Mouse (Mus musculus) forelimb bud, embryonic 11.5 days (tissue): ENCODE measurements around the gene Dnah17.

Experiments used
- DNase-seq: peaks from one replicate; pipeline ENCODE4 v3.0.0-alpha.2; 2012; ENCODE audit warnings: low read depth, low spot score

The Dnah17 gene

GRCm38 (mm10) chr11:118130534-118130933 lies at the start of gene Dnah17:
Gene Dnah17, minus strand, starts transcription at chr11:118130634.
- no peak for DNase-seq

- DNase-seq: no peak
Measured at GRCm38 (mm10) chr11:118180199-118180598, 49.8 kb upstream of the Dnah17 start.

DNA sequence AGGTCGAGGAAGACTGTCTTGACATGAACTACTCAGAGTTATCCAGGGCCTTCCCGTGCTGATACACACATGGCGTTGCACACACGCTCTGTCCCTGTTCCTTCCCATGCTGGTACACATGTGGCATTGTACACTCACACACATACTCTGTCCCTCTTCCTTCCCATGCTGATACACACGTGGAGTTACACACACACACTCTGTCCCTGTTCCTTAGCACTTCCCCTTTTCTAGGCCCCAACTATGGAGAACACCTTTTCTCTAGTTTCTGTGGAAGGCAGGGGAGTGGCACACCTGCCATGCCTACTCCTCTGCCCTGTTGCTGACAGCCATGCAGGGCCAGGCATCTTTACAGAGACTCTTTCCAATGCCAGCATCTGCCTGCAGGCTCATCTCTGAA lies 47.8 kb upstream of the Dnah17 start:
- no peak for DNase-seq

GRCm38 (mm10) chr11:118174752-118175151 lies 44.3 kb upstream of the Dnah17 start:
- DNase-seq: no peak

DNA sequence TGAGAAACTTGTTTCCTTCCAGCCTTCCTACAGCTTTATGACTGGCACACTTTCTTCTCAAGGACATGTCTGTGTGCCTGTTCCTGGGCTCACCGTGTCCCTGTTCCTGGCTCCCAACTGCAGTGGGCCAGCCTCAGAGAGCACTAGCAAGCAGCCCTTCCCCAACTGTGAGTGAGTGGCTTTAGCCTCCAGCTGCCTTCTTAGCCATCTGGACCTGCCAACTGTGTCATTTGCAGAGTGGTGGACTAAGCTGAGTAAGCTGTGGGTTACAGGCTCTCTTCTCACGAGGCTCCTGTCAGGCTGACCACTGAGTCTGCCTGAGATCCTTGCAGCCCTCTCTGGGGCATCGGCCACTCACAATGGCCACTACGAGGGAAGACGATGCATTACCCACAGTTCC lies 42.3 kb upstream of the Dnah17 start:
- no peak for DNase-seq

GRCm38 (mm10) chr11:118170333-118170732 lies 39.9 kb upstream of the Dnah17 start:
- DNase-seq: no peak

GRCm38 (mm10) chr11:118168714-118169113 lies 38.3 kb upstream of the Dnah17 start:
- DNase-seq: no peak

GRCm38 (mm10) chr11:118166626-118167025 lies 36.2 kb upstream of the Dnah17 start:
- no peak for DNase-seq

DNA sequence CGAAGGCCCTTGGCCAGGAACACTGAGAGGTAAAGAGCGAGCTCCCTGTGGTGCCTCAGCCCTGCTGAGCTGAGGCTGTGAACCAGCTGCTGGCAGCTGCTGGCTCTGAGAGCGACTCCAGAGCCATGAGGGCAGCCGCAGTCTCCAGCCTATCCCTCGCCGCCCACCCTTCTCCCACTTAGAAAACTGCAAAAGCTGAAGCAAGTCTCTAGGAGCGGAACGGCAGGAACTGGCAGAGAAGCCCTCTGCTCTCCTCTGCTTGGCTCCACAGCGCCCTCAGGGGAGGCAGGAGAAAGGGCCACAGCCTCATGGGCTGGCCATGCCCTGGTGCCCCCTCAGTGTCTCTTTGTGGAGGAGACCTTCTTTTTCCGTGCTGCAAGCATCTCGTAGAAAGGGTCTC lies 35.2 kb upstream of the Dnah17 start:
- DNase-seq: no peak

DNA sequence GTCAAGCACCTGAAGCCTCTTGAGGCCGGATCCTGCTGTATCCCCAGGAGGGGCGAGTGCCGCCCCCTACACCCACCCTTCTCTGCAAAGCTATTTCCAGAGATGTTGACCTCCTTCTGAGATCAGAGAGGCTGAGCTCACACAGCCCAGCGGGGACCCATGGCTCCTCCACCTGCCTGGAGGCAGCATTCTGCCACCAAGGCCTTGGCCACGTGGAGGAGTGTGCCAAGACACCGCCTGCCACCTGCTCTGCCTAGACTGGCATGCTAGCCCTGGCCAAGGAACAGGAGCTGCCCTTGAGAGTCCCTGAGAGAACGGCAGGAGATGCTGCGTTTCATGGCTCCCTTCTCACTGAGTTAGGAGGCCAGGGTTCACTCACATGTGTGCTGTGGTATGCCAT lies 34.1 kb upstream of the Dnah17 start:
- no peak for DNase-seq

DNA sequence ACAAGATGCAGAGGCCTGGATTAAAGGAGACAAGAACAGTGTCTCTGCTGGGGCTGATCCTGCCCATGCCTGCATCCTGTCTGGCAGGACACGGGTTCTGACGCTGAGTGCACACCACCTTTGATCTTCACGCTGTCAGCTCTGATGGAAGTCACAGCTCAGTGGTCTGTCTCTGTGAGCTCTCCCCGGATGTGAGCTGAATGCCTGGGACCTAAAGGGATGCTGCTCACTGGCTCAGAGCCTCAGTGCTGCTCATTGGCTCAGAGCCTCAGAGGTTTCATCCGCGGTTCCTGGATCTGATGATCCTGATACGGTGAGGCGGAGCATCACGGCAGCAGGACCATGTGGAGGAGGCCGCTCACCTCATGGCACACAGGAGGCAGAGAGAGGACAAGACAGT lies 31.8 kb upstream of the Dnah17 start:
- no peak for DNase-seq

DNA sequence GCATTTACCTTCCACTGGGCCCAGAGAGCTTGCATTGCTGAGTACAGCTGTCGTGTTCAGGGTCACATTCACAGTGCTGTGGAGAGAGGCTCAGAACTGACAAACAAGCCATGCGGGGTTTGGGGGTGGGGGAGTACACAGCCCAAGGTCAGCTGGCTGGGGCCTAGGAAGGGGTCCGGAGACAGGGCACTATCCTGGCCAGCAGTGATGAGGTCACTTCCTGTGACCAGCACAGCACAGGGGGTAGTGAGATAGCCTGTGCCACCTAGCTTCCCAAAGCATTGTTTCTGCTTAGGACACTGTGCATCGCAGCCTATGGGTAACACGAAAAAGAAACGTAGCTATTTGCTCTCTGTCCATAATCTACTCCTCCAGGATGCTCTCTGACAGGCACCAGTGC lies 30.8 kb upstream of the Dnah17 start:
- no peak for DNase-seq

GRCm38 (mm10) chr11:118160763-118161162 lies 30.3 kb upstream of the Dnah17 start:
- no peak for DNase-seq

GRCm38 (mm10) chr11:118158753-118159152 lies 28.3 kb upstream of the Dnah17 start:
- no peak for DNase-seq

DNA sequence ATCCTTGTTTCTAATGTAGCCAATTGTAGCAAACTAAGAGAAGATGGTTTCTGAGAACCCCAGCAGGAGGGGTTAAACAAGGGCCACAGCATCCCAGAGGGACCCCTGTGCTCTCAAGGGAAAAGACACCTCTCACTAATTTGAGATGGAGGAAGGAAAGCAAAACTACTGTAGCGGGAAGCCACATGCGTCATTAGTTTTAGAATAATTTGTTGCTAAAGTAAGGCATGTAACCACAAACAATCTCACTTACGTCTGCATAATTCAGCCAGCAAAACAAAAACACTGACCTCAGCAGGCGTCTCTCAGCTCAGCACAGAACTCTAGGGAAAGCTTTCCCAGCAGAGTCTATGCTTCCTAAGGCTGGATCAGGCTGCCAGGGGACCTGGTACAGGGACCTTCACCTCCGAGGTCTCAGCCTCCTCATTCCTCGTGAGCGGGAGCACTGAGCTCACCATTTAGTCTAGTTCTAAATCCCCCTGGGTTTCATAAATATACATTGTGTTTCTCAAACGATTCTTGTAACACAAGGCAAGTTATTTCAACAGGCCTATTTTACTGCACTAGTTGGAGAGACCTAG lies 26.1 kb upstream of the Dnah17 start:
- no peak for DNase-seq

DNA sequence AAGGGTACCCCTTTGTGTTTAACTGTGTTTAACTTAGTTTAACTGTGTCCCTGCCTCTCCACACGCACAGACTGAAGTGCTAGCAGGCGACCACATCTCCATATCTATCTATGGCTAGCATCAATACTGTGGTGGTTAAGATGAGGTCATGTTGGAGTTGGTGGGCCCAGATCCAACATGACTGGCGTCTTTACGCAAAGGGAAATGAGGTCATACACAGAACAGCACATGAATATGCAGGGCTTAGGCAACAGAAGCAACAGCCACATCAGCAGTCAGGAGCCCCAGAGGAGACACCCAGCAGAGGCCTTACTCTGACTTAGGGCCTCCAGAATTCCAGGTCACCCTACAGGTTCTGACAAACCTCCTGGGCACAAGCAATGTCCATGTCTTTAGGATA lies 22.5 kb upstream of the Dnah17 start:
- no peak for DNase-seq

DNA sequence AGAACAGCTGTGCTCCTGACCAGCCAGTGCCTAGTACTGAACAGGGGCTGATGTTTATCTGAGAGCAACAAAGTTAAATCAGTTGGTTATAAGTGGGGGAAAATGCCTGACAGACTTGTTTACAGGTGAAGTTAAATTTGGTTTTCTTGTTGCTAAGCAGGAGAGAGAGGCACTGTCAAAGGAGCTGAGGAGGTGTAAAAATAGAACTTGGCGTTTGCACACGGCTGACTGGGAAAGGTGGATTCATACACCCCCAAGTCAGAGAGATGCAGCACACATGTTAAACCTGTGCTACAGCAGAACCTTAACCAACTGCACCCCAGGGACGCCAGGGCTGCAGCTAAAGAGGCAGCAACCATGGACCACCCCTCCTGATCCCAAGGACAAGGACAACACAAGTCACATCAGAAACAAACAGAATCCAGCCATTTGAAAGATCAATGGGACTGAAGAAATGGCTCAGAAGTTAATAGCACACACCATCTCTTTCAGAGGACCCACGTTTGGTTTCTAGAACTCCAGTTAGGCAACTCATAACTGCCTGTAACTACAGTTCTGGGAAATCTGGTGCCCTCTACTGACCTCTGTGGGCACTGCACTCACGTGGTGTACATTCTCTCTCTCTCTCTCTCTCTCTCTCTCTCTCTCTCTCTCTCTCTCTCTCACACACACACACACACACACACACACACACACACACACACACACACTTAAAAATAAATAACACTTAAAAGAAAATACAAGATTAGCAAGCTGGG lies 21.2 kb upstream of the Dnah17 start:
- DNase-seq: no peak

- DNase-seq: no peak
Measured at GRCm38 (mm10) chr11:118150115-118150701, 19.8 kb upstream of the Dnah17 start.

DNA sequence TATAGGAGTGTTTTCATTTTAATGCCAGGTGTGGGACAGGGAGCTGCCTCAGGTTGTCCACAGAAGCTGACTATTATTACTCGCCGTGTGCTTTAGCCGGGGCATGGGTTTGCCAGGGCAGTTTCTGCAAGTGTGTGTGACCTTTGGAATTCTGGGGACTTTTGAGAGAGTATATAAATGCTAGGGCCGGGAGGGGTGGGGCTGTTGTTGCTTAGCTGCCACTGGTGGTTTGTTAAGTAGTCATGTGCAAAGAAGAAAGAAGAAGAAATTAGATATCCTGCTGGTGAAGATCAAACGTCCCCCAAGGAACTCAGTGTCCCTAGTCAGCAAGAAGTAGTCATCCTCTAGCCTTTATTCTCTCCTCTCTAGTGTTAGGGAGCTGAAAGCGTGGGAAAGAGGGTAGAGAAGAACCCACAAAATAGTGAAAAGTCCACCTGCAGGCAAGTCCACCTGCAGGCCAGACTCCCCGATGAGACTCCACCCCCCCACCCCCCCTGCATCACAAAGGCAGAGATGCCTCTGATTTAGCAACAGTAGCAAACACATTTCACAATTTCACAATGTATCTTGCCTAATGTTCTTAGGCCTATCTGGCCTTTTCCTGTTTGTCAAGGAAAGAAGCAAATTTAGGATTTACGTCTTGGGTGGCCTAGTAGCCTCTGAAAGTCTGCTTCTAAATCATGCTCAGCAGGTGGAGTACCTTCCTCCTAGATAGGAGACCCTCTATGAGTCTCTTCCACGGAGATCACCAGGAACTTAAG lies 17.6 kb upstream of the Dnah17 start:
- no peak for DNase-seq

DNA sequence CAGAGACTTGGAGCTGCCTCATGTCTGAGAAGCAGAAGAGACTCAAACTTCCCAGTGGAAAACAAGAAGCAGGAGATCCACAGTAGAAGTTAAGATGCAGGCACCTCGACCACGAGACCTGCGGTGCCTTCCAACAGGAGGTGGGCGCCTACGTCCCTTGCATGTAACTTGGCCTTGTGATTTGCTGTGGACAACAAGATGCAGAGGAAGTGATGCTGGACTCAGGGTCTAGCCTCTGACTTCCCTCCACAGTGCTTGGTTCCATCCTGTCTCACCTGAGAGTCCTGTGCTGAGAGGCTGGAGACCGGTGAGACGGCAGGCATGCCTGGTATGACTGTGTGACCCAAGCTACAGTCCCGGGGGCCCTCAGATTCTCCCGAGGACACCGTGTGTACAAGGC lies 16.0 kb upstream of the Dnah17 start:
- no peak for DNase-seq

DNA sequence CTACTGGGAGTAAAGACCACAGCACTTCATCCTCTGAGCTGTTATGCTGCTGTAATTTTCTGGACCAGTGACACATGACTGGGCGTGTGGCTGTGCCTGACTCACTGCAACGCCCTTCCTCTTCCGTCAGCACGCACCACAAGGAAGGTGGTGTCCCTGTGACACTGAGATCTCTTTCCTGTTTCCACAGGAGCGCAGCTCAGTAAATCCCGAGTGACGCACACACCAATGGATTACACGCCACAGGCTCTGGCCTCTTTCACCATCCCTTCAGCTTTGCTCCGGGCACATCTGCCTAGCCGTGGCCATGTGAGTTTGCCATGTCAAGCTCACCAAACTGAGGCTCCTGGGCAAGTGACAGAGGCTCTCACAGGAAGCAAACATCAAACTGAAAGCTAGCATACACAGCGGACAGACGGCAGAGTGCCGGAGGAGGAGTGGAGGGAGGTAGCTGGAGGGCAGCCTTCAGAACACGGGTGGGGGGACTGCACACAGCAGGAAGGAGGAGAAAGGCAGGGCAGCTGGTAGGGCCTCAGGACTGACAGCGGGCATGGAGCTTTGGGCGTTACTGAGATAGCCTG lies 15.4 kb upstream of the Dnah17 start:
- DNase-seq: no peak

- DNase-seq: no peak
Measured at GRCm38 (mm10) chr11:118145092-118145491, 14.7 kb upstream of the Dnah17 start.
